Mouse (Mus musculus) embryonic facial prominence, embryonic 13.5 days (tissue): ENCODE data around the gene Olfr541. TPM values are rescaled to one million over a fixed set of nuclear protein-coding genes. Genes with fewer than 3 reads are reported as not detected.
"Not testable (repeated sequence)": the region's sequence is repeated elsewhere in the genome, so short reads cannot be mapped to it uniquely, and the experiment has no call there.

Experiments
- ATAC-seq: fragments of 200-750 bp; cut with Nextera tagmentation; 2 replicates; pipeline ENCODE4 v1.8.0; 2017; ENCODE audit warnings: low read depth; ENCODE audit not compliant: insufficient number of reproducible peaks, insufficient read depth, low FRiP score, low TSS enrichment
- H3K27ac ChIP-seq: fragments of 300-500 bp; sonication (generic); 2 replicates; pipeline ENCODE4 v1.5.1; 2015; ENCODE audit warnings: moderate library complexity, mild to moderate bottlenecking, inconsistent platforms
- H3K27me3 ChIP-seq: fragments of 300-500 bp; sonication (generic); 2 replicates; pipeline ENCODE4 v1.6.1; 2015; ENCODE audit warnings: mild to moderate bottlenecking, inconsistent platforms
- H3K36me3 ChIP-seq: fragments of 300-500 bp; sonication (generic); 2 replicates; pipeline ENCODE4 v1.6.1; 2015; ENCODE audit warnings: mild to moderate bottlenecking, inconsistent platforms
- H3K4me1 ChIP-seq: fragments of 300-500 bp; sonication (generic); 2 replicates; pipeline ENCODE4 v1.6.1; 2015; ENCODE audit warnings: inconsistent platforms
- H3K4me2 ChIP-seq: fragments of 300-500 bp; sonication (generic); 2 replicates; pipeline ENCODE4 v1.6.1; 2015; ENCODE audit warnings: moderate library complexity, mild to moderate bottlenecking, inconsistent platforms
- H3K4me3 ChIP-seq: fragments of 300-500 bp; sonication (generic); 2 replicates; pipeline ENCODE4 v1.5.1; 2015; ENCODE audit warnings: mild to moderate bottlenecking, inconsistent platforms
- H3K9ac ChIP-seq: fragments of 300-500 bp; sonication (generic); 2 replicates; pipeline ENCODE4 v1.6.1; 2015; ENCODE audit warnings: mild to moderate bottlenecking, inconsistent platforms
- H3K9me3 ChIP-seq: fragments of 300-500 bp; sonication (generic); 2 replicates; pipeline ENCODE4 v1.6.1; 2016; ENCODE audit warnings: inconsistent platforms
- WGBS: fragments of 180-500 bp; shearing (Covaris S2); methylation state at CpG from one replicate; pipeline ENCODE4 v1.1.7; 2015; ENCODE audit warnings: mixed read lengths; 5-methylcytosine and 5-hydroxymethylcytosine counted together
- polyA plus RNA-seq: library from polyadenylated mRNA; unstranded; fragments of >200 nt; fragmentation: Nextera tagmentation; extraction: Ambion mirVana; gene quantifications from 2 replicates; pipeline ENCODE4 v1.2.1, GENCODE M21; 2015

The Olfr541 gene
- 0.15 TPM in 1 of 2 replicates, not detected in the other for polyA plus RNA-seq

GRCm38 (mm10) chr7:140696967-140697366, at the start of gene Olfr541:
Gene Olfr541 (plus strand): TSS chr7:140697267.
- no peaks in the 10 kb centered on the region for H3K9me3 ChIP-seq
- H3K4me2 ChIP-seq = no peak within 1 kb of the TSS
- no peak within 1 kb of the TSS for H3K4me3 ChIP-seq
- no peaks in the 10 kb centered on the region for H3K36me3 ChIP-seq
- no peak within 1 kb of the TSS for H3K27ac ChIP-seq
- no peaks in the 10 kb centered on the region for H3K4me1 ChIP-seq
- no peak within 1 kb of the TSS for H3K9ac ChIP-seq
- no peak for ATAC-seq
- H3K27me3 ChIP-seq = no peaks in the 10 kb centered on the region

- WGBS = 78% methylated on average over 4 of the region's 4 CpGs
- no peak for ATAC-seq
- H3K27me3 ChIP-seq = no peaks in the 10 kb centered on the region
- no peaks in the 10 kb centered on the region for H3K36me3 ChIP-seq
- no peaks in the 10 kb centered on the region for H3K4me1 ChIP-seq
- no peak within 1 kb of the TSS for H3K27ac ChIP-seq
- H3K4me3 ChIP-seq = no peak within 1 kb of the TSS
- H3K9me3 ChIP-seq = no peaks in the 10 kb centered on the region
- H3K9ac ChIP-seq = no peak within 1 kb of the TSS
- H3K4me2 ChIP-seq = no peak within 1 kb of the TSS
Observed at GRCm38 (mm10) chr7:140659630-140660029, 37.4 kb upstream of the Olfr541 start, which contains the start of gene Olfr539. Gene Olfr539 (plus strand): TSS chr7:140659930.

- not testable (repeated sequence) for H3K4me3 ChIP-seq, H3K9me3 ChIP-seq, H3K27me3 ChIP-seq, H3K9ac ChIP-seq, ATAC-seq, H3K27ac ChIP-seq, H3K4me2 ChIP-seq, H3K4me1 ChIP-seq, H3K36me3 ChIP-seq
- 81% methylated on average over 3 of the region's 3 CpGs for WGBS
Observed at GRCm38 (mm10) chr7:140670693-140671092, 26.4 kb upstream of the Olfr541 start.

GRCm38 (mm10) chr7:140675863-140676262, 21.2 kb upstream of the Olfr541 start:
- no peaks in the 10 kb centered on the region for H3K36me3 ChIP-seq
- no peak overlapping the region for H3K9ac ChIP-seq
- under 1% methylated on average over 4 of the region's 6 CpGs for WGBS
- peaks cover 4% of the 10 kb centered on the region for H3K9me3 ChIP-seq
- H3K27ac ChIP-seq = no peak overlapping the region
- ATAC-seq = no peak
- peak overlapping the region; percentile 3; the same call in 1 of the 2 replicates for H3K4me2 ChIP-seq
- no peak overlapping the region for H3K4me3 ChIP-seq
- H3K27me3 ChIP-seq = peaks cover 4% of the 10 kb centered on the region; the same call in 1 of the 2 replicates
- H3K4me1 ChIP-seq = no peaks in the 10 kb centered on the region

GRCm38 (mm10) chr7:140679591-140679990, 17.5 kb upstream of the Olfr541 start:
- not testable (repeated sequence) for H3K4me1 ChIP-seq, ATAC-seq, H3K27ac ChIP-seq, H3K27me3 ChIP-seq, H3K36me3 ChIP-seq, H3K9ac ChIP-seq, H3K9me3 ChIP-seq, H3K4me2 ChIP-seq, H3K4me3 ChIP-seq
- 66% methylated on average over 4 of the region's 4 CpGs for WGBS

GRCm38 (mm10) chr7:140681651-140682050, 15.4 kb upstream of the Olfr541 start, which contains the start of gene Olfr45:
Gene Olfr45 (plus strand): TSS chr7:140681951.
- H3K4me3 ChIP-seq = no peak within 1 kb of the TSS
- H3K27ac ChIP-seq = no peak within 1 kb of the TSS
- WGBS = 96% methylated on average over 1 of the region's 1 CpGs
- ATAC-seq = no peak
- no peak within 1 kb of the TSS for H3K9ac ChIP-seq
- H3K9me3 ChIP-seq = peaks cover 4% of the 10 kb centered on the region
- no peaks in the 10 kb centered on the region for H3K36me3 ChIP-seq
- no peaks in the 10 kb centered on the region for H3K4me1 ChIP-seq
- H3K27me3 ChIP-seq = no peaks in the 10 kb centered on the region
- H3K4me2 ChIP-seq = no peak within 1 kb of the TSS

- Histone ChIP-seq H3K9ac (no peak overlapping the region), H3K9me3 (no peaks in the 10 kb centered on the region), H3K36me3 (no peaks in the 10 kb centered on the region), H3K4me1 (no peaks in the 10 kb centered on the region), H3K4me3 (no peak overlapping the region), H3K4me2 (no peak overlapping the region), H3K27ac (no peak overlapping the region), H3K27me3 (no peaks in the 10 kb centered on the region)
- 54% methylated on average over 2 of the region's 2 CpGs for WGBS
- ATAC-seq = no peak
Observed at GRCm38 (mm10) chr7:140706348-140706747, 9.3 kb downstream of the Olfr541 start.

- no peak for ATAC-seq
- Histone ChIP-seq H3K9me3 (no peaks in the 10 kb centered on the region), H3K4me2 (no peak overlapping the region), H3K27me3 (no peaks in the 10 kb centered on the region), H3K4me3 (no peak overlapping the region), H3K36me3 (no peaks in the 10 kb centered on the region), H3K4me1 (no peaks in the 10 kb centered on the region), H3K9ac (no peak overlapping the region), H3K27ac (no peak overlapping the region)
- 84% methylated on average over 6 of the region's 6 CpGs for WGBS
Observed at GRCm38 (mm10) chr7:140707536-140708284, 10.6 kb downstream of the Olfr541 start.

- Histone ChIP-seq H3K27me3 (no peaks in the 10 kb centered on the region), H3K9me3 (no peaks in the 10 kb centered on the region), H3K4me2 (no peak overlapping the region), H3K4me1 (no peaks in the 10 kb centered on the region), H3K36me3 (no peaks in the 10 kb centered on the region), H3K9ac (no peak overlapping the region), H3K4me3 (no peak overlapping the region), H3K27ac (no peak overlapping the region)
- WGBS = 81% methylated on average over 7 of the region's 7 CpGs
- ATAC-seq = no peak
Observed at GRCm38 (mm10) chr7:140717155-140718055, 20.3 kb downstream of the Olfr541 start.

GRCm38 (mm10) chr7:140721095-140721494, 24.0 kb downstream of the Olfr541 start:
- 75% methylated on average over 6 of the region's 6 CpGs for WGBS
- H3K9me3 ChIP-seq = no peaks in the 10 kb centered on the region
- no peak overlapping the region for H3K4me2 ChIP-seq
- no peak overlapping the region for H3K9ac ChIP-seq
- H3K27me3 ChIP-seq = no peaks in the 10 kb centered on the region
- no peaks in the 10 kb centered on the region for H3K4me1 ChIP-seq
- H3K4me3 ChIP-seq = no peak overlapping the region
- ATAC-seq = no peak
- no peak overlapping the region for H3K27ac ChIP-seq
- H3K36me3 ChIP-seq = no peaks in the 10 kb centered on the region

- no peak overlapping the region for H3K4me2 ChIP-seq
- H3K9me3 ChIP-seq = peaks cover 6% of the 10 kb centered on the region; the same call in 1 of the 2 replicates
- H3K27me3 ChIP-seq = no peaks in the 10 kb centered on the region
- no peaks in the 10 kb centered on the region for H3K36me3 ChIP-seq
- H3K27ac ChIP-seq = no peak overlapping the region
- H3K4me3 ChIP-seq = no peak overlapping the region
- no peak for ATAC-seq
- no peak overlapping the region for H3K9ac ChIP-seq
- no peaks in the 10 kb centered on the region for H3K4me1 ChIP-seq
Observed at GRCm38 (mm10) chr7:140725558-140725957, 28.5 kb downstream of the Olfr541 start.
